10 mouse cellular contexts compared by ENCODE assay signal in genomic region chr11:116988131-116988530, GRCm38 (mm10).
A peak's percentile ranks its signal among the peaks of the same experiment; 100 is the strongest.
DNase-seq lines count a peak whose midpoint lies in the region.
"Had no signal": no experiment of that assay in that cellular context is flagged by ENCODE, and none has a peak within 500 bp of the region (broad histone marks: within the 10 kb centered on the region; RNA-seq: fewer than 3 reads in every experiment).

No protein-coding gene starts in this region.

- DNase-seq in adrenal gland, postnatal 10 days: peak; percentile 40
- no peak for DNase-seq in adrenal gland, adult 2 months
- peak; percentile 32 to 48 for DNase-seq in layer of hippocampus, postnatal 14 days (ENCODE audit: low spot score in 2 of 2)
- DNase-seq in layer of hippocampus, adult 9-11 months: no peak
- peak; percentile 35 to 38 for DNase-seq in right cerebral cortex, adult 2 months (ENCODE audit: low spot score in 2 of 2)
- DNase-seq in right cerebral cortex, postnatal 25 days: no peak
- DNase-seq in right cerebral cortex, postnatal 4 days: peak; percentile 68
- no peak for DNase-seq in gastrocnemius, adult 8-10 months (ENCODE audit: low spot score in 2 of 2)
- DNase-seq: heart, adult 11 months; heart, postnatal 36 days had no signal

Comparison
In these comparisons a context has a peak if more than half of its experiments do, and no peak if none do; other contexts are left out.
1. DNase-seq: peak in adrenal gland, postnatal 10 days (single experiment), layer of hippocampus, postnatal 14 days (2 of 2), right cerebral cortex, adult 2 months (2 of 2) and right cerebral cortex, postnatal 4 days (single experiment); none in adrenal gland, adult 2 months (single experiment), layer of hippocampus, adult 9-11 months (single experiment), right cerebral cortex, postnatal 25 days (single experiment) and gastrocnemius, adult 8-10 months (0 of 2).